Mouse (Mus musculus) adrenal gland, postnatal 14 days (tissue): ENCODE measurements at regions not wholly inside any gene's neighbourhood (a gene's known extent, or its start where the extent isn't known, plus 50 kb on each side); places are given as distances from the start of the nearest gene placed in this dataset.

ENCODE experiments used
- DNase-seq: peaks from one replicate; pipeline ENCODE4 v3.0.0; 2021; ENCODE audit warnings: mixed read lengths

- DNase-seq: no peak
Measured at GRCm38 (mm10) chr12:118549071-118549470, 247.8 kb upstream of the Sp4 start.

GRCm38 (mm10) chr12:118540336-118540735 is 239.1 kb upstream of the Sp4 start:
- no peak for DNase-seq

- DNase-seq: no peak
Measured at GRCm38 (mm10) chr12:118530514-118530913, 229.3 kb upstream of the Sp4 start.

- no peak for DNase-seq
Measured at GRCm38 (mm10) chr12:118529428-118530361, 228.5 kb upstream of the Sp4 start.

- DNase-seq: no peak
Measured at GRCm38 (mm10) chr12:118521770-118522169, 220.5 kb upstream of the Sp4 start.

- DNase-seq: no peak
Measured at GRCm38 (mm10) chr12:118521329-118521728, 220.1 kb upstream of the Sp4 start.

GRCm38 (mm10) chr12:118519801-118520327 is 218.6 kb upstream of the Sp4 start:
- no peak for DNase-seq

- no peak for DNase-seq
Measured at GRCm38 (mm10) chr12:118510989-118511388, 209.7 kb upstream of the Sp4 start.

GRCm38 (mm10) chr12:118508972-118509917 is 208.0 kb upstream of the Sp4 start:
- DNase-seq: no peak

GRCm38 (mm10) chr12:118500392-118500791 is 199.2 kb upstream of the Sp4 start:
- no peak for DNase-seq

GRCm38 (mm10) chr12:118488038-118488437 is 186.8 kb upstream of the Sp4 start:
- no peak for DNase-seq

- no peak for DNase-seq
Measured at GRCm38 (mm10) chr12:118486434-118486833, 185.2 kb upstream of the Sp4 start.

- DNase-seq: no peak
Measured at GRCm38 (mm10) chr12:118481347-118481746, 180.1 kb upstream of the Sp4 start.

- DNase-seq: no peak
Measured at GRCm38 (mm10) chr12:118474732-118475131, 173.5 kb upstream of the Sp4 start.

- no peak for DNase-seq
Measured at GRCm38 (mm10) chr12:118466837-118467236, 165.6 kb upstream of the Sp4 start.

- DNase-seq: peak; percentile 65
Measured at GRCm38 (mm10) chr12:118457493-118458408, 156.5 kb upstream of the Sp4 start.

- no peak for DNase-seq
Measured at GRCm38 (mm10) chr12:118455609-118456008, 154.4 kb upstream of the Sp4 start.

- DNase-seq: no peak
Measured at GRCm38 (mm10) chr12:118439626-118440025, 138.4 kb upstream of the Sp4 start.

GRCm38 (mm10) chr12:118438882-118439281 is 137.6 kb upstream of the Sp4 start:
- DNase-seq: no peak

- DNase-seq: no peak
Measured at GRCm38 (mm10) chr12:118432703-118433102, 131.5 kb upstream of the Sp4 start.

- DNase-seq: no peak
Measured at GRCm38 (mm10) chr12:118428384-118428783, 127.1 kb upstream of the Sp4 start.

- no peak for DNase-seq
Measured at GRCm38 (mm10) chr12:118415956-118416355, 114.7 kb upstream of the Sp4 start.
